Mouse (Mus musculus): ENCODE results near the gene Asic1. TPM values are rescaled to one million over a fixed set of nuclear protein-coding genes. Genes with fewer than 3 reads are reported as not detected.

Asic1 gene
- polyA plus RNA-seq, 1 experiment from 2014 or later = 0.45 TPM

DNA sequence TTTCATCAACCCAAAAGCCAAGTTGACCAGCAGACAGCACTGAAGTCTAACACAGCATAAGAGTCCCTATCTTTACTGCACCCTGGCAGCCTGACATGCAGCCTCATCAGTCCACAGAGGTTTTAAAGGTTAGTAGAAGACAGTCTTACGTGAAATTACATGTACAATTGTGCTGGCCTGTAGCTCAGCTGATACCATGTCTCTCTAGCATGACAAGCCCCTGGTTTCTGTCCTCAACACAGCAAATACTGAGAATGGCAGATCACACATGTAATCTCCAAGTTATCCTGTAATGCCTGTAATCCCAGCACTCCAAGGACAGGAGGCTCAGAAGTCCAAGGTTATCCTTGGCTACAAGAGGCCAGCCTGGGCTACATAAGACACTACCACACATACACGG lies 19.9 kb upstream of the Asic1 start:
- no peaks in the 10 kb centered on the region for H3K9me3 ChIP-seq (replicated peaks)
- peak overlapping the region; percentile 84 for H3K4me3 ChIP-seq (replicated peaks)
- H3K9ac ChIP-seq = peak overlapping the region; percentile 89
- peaks cover 30% of the 10 kb centered on the region for H3K27me3 ChIP-seq
- peak overlapping the region; percentile 73 for H3K4me2 ChIP-seq
- H3K36me3 ChIP-seq (replicated peaks) = peaks cover 8% of the 10 kb centered on the region; the same call in 1 of the 2 replicates
- H3K27ac ChIP-seq (replicated peaks) = peak overlapping the region; percentile 80; the same call in 1 of the 2 replicates
- H3K4me1 ChIP-seq (replicated peaks) = peaks cover 77% of the 10 kb centered on the region
- ATAC-seq (ENCODE audit: insufficient read depth) = no peak
- 33% methylated on average over 2 of the region's 2 CpGs for WGBS (ENCODE audit: insufficient replicate concordance)

DNA sequence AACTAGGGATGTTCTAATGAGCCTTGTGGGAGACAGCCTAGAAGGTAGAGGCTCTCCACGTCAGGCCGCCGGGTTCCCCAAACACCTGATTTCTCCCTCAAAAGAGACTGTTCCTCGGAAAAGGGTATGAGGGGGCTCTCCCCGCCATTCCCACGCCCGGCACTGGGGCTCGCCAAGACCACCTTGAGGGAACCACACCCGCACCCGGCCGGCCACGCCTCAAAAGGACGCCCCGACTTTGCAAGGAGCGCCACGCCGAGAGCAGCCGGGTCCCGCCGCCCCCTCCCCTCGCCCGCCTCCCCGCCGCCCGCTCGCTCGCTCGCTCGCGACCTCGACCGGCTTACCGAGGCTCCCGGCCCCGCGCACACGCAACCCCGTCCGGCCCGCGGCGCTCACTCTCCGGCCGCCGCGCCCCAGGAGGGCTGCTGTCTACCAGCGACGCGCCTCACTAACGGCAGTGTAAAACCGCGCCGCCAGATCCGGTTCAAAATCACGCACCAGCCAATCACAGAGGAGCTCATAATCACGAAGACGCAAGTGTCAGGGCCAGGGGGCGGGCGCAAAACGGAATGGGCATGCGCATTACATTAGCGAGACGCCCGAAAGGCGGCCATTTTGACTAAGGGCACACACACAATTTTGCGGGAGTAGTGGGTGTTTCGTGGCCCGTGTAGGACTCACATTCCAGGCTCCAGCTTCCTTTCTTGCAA lies 18.9 kb upstream of the Asic1 start, which contains the start of gene Racgap1:
Gene Racgap1, minus strand, starts transcription at position 494 of the 710 bp plus-strand sequence.
- Histone ChIP-seq H3K4me2 (peak within 1 kb of the TSS; percentile 73), H3K4me1 (replicated peaks) (peaks cover 67% of the 10 kb centered on the region), H3K4me3 (replicated peaks) (peak within 1 kb of the TSS; percentile 84), H3K9ac (peak within 1 kb of the TSS; percentile 89), H3K36me3 (replicated peaks) (0 out of 2 replicates have a peak, but pooled peaks cover 3% of the 10 kb centered on the region), H3K27ac (replicated peaks) (peak within 1 kb of the TSS; percentile 80), H3K27me3 (peaks cover 40% of the 10 kb centered on the region), H3K9me3 (replicated peaks) (no peaks in the 10 kb centered on the region)
- under 1% methylated on average over 67 of the region's 68 CpGs for WGBS (ENCODE audit: insufficient replicate concordance)
- ATAC-seq (ENCODE audit: insufficient read depth) = peak; percentile 97

DNA sequence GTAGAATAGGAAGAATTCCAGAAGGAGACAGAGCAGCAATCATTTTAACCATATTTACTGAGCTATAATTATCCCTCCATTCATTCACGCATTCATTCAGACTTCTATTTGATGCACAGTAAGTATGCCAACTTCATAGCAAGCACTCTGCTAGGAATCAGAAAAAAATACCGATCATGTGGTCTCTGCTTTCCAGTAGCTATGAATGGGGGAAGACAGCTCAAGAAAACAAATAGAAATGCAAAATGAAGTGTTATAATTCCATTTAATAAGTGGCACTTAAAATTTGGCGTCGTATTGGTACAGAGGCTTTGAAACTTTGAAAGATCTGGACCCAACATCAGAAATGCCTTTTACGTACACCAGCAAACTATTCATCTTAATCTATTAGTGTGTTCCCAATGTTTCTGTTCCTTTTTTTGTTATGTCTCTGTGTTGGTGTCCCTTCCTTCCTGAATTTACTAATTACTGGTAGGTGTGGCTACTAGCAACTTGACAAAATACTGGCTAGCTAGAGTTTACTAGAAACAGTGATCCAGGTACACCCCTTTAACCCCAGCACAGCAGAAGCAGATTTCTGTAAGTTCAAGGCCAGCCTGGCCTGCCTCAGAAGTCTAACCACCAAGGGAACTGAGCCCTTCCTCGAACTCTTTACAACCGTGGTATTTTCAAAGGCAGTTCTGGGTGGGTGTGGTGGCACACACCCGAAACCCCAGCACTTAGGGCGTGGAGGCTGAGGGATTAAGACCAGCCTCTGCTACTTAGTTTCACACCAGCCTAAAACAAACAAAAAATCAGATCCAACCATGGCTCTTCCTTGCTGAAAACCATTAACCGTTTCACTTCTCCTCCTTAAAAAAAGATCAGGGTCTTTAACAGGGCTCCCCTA lies 17.9 kb upstream of the Asic1 start:
- WGBS (ENCODE audit: insufficient replicate concordance) = 45% methylated on average over 10 of the region's 10 CpGs
- H3K9ac ChIP-seq = no peak overlapping the region
- H3K27ac ChIP-seq (replicated peaks) = no peak overlapping the region
- H3K4me3 ChIP-seq (replicated peaks) = peak overlapping the region; percentile 84
- no peak for ATAC-seq (ENCODE audit: insufficient read depth)
- 0 out of 2 replicates have a peak, but pooled peaks cover 3% of the 10 kb centered on the region for H3K36me3 ChIP-seq (replicated peaks)
- H3K9me3 ChIP-seq (replicated peaks) = no peaks in the 10 kb centered on the region
- H3K27me3 ChIP-seq = peaks cover 49% of the 10 kb centered on the region
- H3K4me2 ChIP-seq = peak overlapping the region; percentile 73
- H3K4me1 ChIP-seq (replicated peaks) = peaks cover 59% of the 10 kb centered on the region

DNA sequence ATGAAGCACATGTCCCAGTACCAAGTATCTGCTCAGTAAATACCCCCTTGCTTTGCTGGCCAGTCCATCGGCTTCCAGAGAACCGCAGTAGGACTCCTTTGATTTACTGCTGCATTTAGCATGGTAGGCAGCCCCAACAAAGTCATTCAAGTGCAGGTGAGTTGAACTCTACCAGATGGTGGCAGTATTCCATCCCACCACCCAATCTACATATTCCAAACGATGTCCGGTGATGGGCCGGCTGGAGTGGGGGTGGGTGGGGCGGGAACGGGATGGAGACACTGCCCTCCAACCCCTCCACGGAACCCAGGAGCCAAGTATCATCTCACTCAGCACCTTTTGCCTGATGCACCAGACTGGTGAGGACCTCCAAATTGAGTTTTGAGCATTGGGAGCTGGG lies 16.9 kb upstream of the Asic1 start:
- Histone ChIP-seq H3K4me3 (replicated peaks) (0 out of 2 replicates have a peak overlapping the region, but pooled peaks have one; percentile 12), H3K9ac (no peak overlapping the region), H3K4me1 (replicated peaks) (peaks cover 51% of the 10 kb centered on the region), H3K27ac (replicated peaks) (no peak overlapping the region), H3K4me2 (peak overlapping the region; percentile 42), H3K27me3 (peaks cover 59% of the 10 kb centered on the region), H3K9me3 (replicated peaks) (no peaks in the 10 kb centered on the region), H3K36me3 (replicated peaks) (0 out of 2 replicates have a peak, but pooled peaks cover 3% of the 10 kb centered on the region)
- 8% methylated on average over 8 of the region's 8 CpGs for WGBS (ENCODE audit: insufficient replicate concordance)
- no peak for ATAC-seq (ENCODE audit: insufficient read depth)

DNA sequence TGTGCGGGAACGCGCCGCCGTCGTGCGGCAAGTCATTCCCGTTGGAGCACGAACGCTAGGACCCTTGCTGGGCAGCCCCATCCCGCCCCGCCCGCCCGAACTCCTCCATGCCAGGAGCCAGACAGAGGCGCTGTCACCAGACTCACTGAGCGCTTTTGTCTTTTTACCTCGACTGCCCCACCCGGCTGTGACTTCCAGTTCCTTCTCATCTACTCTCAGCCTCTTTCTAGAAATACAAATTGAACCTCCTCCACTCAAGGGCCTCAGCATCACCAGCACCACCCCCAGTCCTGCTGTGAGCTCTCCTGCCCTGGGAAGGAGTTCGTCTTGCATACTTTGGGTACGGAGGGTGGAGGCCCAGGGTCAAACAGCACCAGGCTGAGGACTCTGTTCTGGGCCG lies 16.3 kb upstream of the Asic1 start:
- Histone ChIP-seq H3K36me3 (replicated peaks) (no peaks in the 10 kb centered on the region), H3K9me3 (replicated peaks) (no peaks in the 10 kb centered on the region), H3K27ac (replicated peaks) (no peak overlapping the region), H3K4me2 (peak overlapping the region; percentile 42), H3K4me1 (replicated peaks) (peaks cover 50% of the 10 kb centered on the region), H3K4me3 (replicated peaks) (0 out of 2 replicates have a peak overlapping the region, but pooled peaks have one; percentile 12), H3K9ac (no peak overlapping the region), H3K27me3 (peaks cover 64% of the 10 kb centered on the region)
- 10% methylated on average over 21 of the region's 21 CpGs for WGBS (ENCODE audit: insufficient replicate concordance)
- ATAC-seq (ENCODE audit: insufficient read depth) = no peak

DNA sequence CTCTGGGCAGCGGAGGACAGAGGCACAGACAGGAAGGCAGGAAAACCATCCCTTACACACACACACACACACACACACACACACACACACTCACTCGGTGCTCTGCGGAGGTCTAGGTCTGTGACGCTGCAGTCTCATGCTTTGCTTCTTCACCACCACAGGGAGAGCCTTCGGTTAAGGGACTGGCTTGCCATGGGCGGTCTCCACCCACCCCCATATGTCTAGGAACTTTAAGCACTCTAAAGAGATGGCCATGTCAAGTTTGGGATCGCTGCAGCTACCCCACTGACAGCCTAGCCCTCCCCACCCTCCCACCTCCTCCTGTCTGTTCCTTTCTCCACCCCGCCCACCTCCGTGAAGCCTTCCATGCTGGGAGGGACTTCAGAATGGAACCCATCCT lies 14.2 kb upstream of the Asic1 start:
- H3K27me3 ChIP-seq = peaks cover 79% of the 10 kb centered on the region
- ATAC-seq (ENCODE audit: insufficient read depth) = no peak
- H3K9me3 ChIP-seq (replicated peaks) = no peaks in the 10 kb centered on the region
- WGBS (ENCODE audit: insufficient replicate concordance) = 32% methylated on average over 9 of the region's 9 CpGs
- no peak overlapping the region for H3K4me3 ChIP-seq (replicated peaks)
- H3K27ac ChIP-seq (replicated peaks) = no peak overlapping the region
- H3K4me2 ChIP-seq = no peak overlapping the region
- no peak overlapping the region for H3K9ac ChIP-seq
- no peaks in the 10 kb centered on the region for H3K36me3 ChIP-seq (replicated peaks)
- peaks cover 32% of the 10 kb centered on the region for H3K4me1 ChIP-seq (replicated peaks)

DNA sequence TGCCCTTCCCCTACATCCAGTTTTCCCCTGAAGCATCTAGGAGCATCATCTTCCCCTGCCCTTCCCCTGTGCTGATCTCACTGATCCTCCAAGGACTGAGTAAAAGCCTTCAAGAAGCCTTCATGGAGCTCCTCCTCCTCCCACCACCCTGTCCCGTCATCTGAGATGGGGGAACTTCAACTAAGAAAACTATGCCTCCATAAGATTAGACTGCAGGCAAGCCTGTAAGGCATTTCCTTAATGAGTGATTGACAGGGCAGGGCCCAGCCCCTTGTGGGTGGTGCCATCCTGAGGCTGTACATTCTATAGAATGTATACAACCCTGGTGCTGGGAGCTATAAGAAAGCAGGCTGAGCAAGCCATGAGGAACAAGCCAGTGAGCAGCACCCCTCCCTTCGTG lies 11.7 kb upstream of the Asic1 start:
- H3K9me3 ChIP-seq (replicated peaks) = no peaks in the 10 kb centered on the region
- H3K9ac ChIP-seq = no peak overlapping the region
- H3K4me1 ChIP-seq (replicated peaks) = peaks cover 26% of the 10 kb centered on the region
- H3K36me3 ChIP-seq (replicated peaks) = no peaks in the 10 kb centered on the region
- H3K27ac ChIP-seq (replicated peaks) = no peak overlapping the region
- ATAC-seq (ENCODE audit: insufficient read depth) = no peak
- WGBS (ENCODE audit: insufficient replicate concordance) = 21% methylated on average over 2 of the region's 2 CpGs
- no peak overlapping the region for H3K4me3 ChIP-seq (replicated peaks)
- H3K4me2 ChIP-seq = no peak overlapping the region
- H3K27me3 ChIP-seq = peaks cover 91% of the 10 kb centered on the region

DNA sequence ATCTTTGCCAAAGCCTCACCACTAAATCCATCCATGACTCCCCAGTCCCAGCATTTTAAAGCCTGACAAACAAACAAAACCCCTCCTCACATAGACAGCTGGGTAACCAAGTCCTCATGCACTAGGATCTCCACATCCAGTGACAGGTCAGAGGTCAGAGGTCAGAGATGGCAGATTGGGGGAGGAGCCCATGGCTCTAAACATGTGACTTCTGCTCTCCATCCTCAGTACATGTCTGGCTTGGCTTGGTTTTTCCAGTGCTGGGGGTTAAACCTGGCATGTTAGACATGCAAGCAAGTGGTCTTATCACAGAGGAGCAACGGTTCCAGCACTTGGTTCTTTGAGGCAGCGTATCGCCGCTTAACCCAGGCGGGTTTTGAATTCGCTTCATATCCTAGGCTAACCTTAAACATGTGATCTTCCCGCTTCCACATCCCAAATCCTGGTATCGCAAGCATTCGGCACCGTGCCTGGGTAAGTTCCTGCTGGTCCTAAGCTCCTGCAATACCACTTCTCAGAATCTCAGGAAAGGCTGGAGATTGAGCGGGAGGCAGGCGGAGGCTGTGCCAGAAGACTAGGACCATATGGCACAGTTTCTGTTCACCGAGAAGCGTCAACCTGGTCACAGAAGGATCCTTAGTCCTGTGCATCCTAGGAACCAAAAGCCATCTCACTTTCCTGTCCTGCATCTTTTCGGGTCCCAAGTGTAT lies 8.9 kb upstream of the Asic1 start:
- no peak overlapping the region for H3K4me2 ChIP-seq
- peaks cover 42% of the 10 kb centered on the region for H3K4me1 ChIP-seq (replicated peaks)
- H3K9me3 ChIP-seq (replicated peaks) = no peaks in the 10 kb centered on the region
- no peak overlapping the region for H3K9ac ChIP-seq
- no peak overlapping the region for H3K27ac ChIP-seq (replicated peaks)
- H3K27me3 ChIP-seq = peaks cover 90% of the 10 kb centered on the region
- no peaks in the 10 kb centered on the region for H3K36me3 ChIP-seq (replicated peaks)
- H3K4me3 ChIP-seq (replicated peaks) = no peak overlapping the region
- ATAC-seq (ENCODE audit: insufficient read depth) = no peak
- WGBS (ENCODE audit: insufficient replicate concordance) = 80% methylated on average over 15 of the region's 15 CpGs

DNA sequence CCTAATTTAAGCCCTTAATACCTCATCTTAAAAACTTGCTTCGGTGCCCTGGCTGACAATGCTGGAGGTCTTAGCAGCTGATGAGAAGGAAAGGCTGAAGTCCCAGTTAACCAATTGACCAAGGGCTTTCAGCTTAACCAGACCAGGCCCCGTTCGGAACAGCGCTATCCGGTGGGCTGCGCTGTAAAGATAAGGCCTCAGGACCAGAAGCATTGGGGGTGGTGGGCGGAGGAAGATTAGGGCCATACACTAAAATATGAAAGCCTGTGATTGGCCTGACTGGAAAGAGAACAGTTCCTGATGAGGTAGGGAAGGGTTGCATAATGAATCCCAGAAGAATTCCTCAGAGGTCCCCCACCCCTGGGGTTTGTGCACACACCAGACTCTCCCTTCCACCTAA lies 7.8 kb upstream of the Asic1 start:
- no peak overlapping the region for H3K27ac ChIP-seq (replicated peaks)
- ATAC-seq (ENCODE audit: insufficient read depth) = no peak
- no peak overlapping the region for H3K9ac ChIP-seq
- no peaks in the 10 kb centered on the region for H3K36me3 ChIP-seq (replicated peaks)
- WGBS (ENCODE audit: insufficient replicate concordance) = 12% methylated on average over 7 of the region's 7 CpGs
- H3K4me3 ChIP-seq (replicated peaks) = no peak overlapping the region
- H3K27me3 ChIP-seq = peaks cover 90% of the 10 kb centered on the region
- no peaks in the 10 kb centered on the region for H3K9me3 ChIP-seq (replicated peaks)
- H3K4me2 ChIP-seq = no peak overlapping the region
- peaks cover 42% of the 10 kb centered on the region for H3K4me1 ChIP-seq (replicated peaks)

DNA sequence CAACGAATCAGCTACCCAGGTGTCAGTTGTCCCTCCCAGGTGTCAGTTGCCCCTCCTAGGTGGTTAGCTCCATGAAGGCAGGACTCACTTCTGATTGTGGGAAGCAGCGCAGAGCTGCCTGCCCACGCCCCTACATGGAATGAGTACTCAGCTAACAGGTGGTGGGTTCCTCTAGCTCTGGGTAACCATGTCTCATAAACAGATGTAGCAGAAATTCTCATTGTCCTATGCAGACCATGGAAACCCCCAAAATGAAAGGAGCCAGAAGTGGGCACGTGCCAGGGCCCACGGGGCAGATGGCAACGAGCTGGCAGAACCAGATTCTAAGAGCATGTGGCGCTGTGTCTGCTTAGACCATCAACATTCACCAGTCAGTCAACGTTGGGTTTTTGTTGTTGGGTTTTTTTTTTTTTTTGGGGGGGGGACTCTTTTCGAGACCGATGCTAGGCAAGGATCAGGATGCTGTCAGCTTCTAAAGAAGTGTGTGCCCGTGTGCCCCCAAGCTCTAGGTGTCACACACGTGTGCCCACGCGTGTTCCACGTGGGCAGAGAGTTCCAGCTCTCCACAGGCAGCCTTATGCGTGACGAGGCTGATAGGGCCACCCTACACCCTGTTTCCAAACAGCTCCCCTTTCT lies 6.1 kb upstream of the Asic1 start:
- H3K36me3 ChIP-seq (replicated peaks) = no peaks in the 10 kb centered on the region
- H3K4me1 ChIP-seq (replicated peaks) = peaks cover 41% of the 10 kb centered on the region
- H3K9me3 ChIP-seq (replicated peaks) = no peaks in the 10 kb centered on the region
- H3K27me3 ChIP-seq = peaks cover 91% of the 10 kb centered on the region
- WGBS (ENCODE audit: insufficient replicate concordance) = 5% methylated on average over 17 of the region's 17 CpGs
- peak overlapping the region; percentile 48 for H3K4me3 ChIP-seq (replicated peaks)
- peak overlapping the region; percentile 6; the same call in 1 of the 2 replicates for H3K9ac ChIP-seq
- H3K27ac ChIP-seq (replicated peaks) = 0 out of 2 replicates have a peak overlapping the region, but pooled peaks have one; percentile 41
- ATAC-seq (ENCODE audit: insufficient read depth) = peak; percentile 60
- peak overlapping the region; percentile 75 for H3K4me2 ChIP-seq

Measured in liver, embryonic 15.5 days (tissue).